10 mouse cellular contexts compared by ENCODE assay signal in the genomic region with DNA sequence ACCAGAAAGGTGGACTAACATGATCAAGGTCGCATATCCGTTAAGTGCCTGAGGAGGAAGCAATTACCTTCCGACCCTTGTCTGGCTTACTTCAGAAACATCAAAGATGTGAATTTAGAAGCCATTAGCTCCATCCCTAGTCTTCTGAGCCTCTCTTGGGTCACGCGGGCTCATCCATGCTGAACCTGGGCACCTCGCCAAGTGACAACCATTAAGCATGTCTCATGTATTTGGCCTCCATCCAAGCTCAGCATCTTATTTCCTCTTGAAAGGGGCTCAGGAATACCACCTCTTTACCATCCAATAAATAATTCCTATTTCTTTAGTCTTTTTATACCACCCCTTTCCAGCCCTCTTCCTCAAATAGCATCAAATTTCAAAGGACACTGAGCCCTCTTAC. TPM values are rescaled to one million over a fixed set of nuclear protein-coding genes. Genes with fewer than 3 reads are reported as not detected.
DNase-seq lines count a peak whose midpoint lies in the region; ATAC-seq and TF ChIP-seq lines count a peak whose summit lies in the region.
"Had no signal": no experiment of that assay in that cellular context is flagged by ENCODE, and none has a peak within 500 bp of the region (broad histone marks: within the 10 kb centered on the region; RNA-seq: fewer than 3 reads in every experiment).

No protein-coding gene starts in this region.

- no peaks in the 10 kb centered on the region for H3K27me3 ChIP-seq in kidney, adult 2 months (replicated peaks; ENCODE audit: control insufficient read depth, insufficient read depth, low read length)
- no peaks in the 10 kb centered on the region for H3K27me3 ChIP-seq in kidney, embryonic 15.5 days
- H3K27me3 ChIP-seq: embryonic facial prominence, embryonic 15.5 days had no signal

- no peak overlapping the region for H3K4me2 ChIP-seq in kidney, embryonic 15.5 days
- H3K4me2 ChIP-seq: embryonic facial prominence, embryonic 15.5 days had no signal

- H3K9ac ChIP-seq in kidney, embryonic 15.5 days = no peak overlapping the region
- H3K9ac ChIP-seq: embryonic facial prominence, embryonic 15.5 days; liver, embryonic 14.5 days had no signal

- TF ChIP-seq POLR2A in kidney, adult 2 months (IDR thresholded peaks at IDR 0.05; ENCODE audit: low read depth, low read length) = no peak

- H3K4me1 ChIP-seq in kidney, adult 2 months (ENCODE audit: control insufficient read depth, insufficient read depth, low read length) = peaks cover 5% of the 10 kb centered on the region; the same call in 1 of the 2 replicates
- H3K4me1 ChIP-seq in kidney, embryonic 15.5 days = peaks cover 22% of the 10 kb centered on the region

- no peaks in the 10 kb centered on the region for H3K9me3 ChIP-seq in kidney, embryonic 15.5 days (replicated peaks)
- H3K9me3 ChIP-seq: embryonic facial prominence, embryonic 15.5 days had no signal

- no peak for ATAC-seq in kidney, embryonic 15.5 days (replicated peaks; ENCODE audit: low FRiP score)

- TF ChIP-seq CTCF in kidney, adult 2 months (conservative IDR thresholded peaks at IDR 0.05; ENCODE audit: insufficient read depth, insufficient read length, low read depth, low read length) = no peak

- WGBS in kidney, adult 2 months = 13% methylated on average over 6 of the region's 6 CpGs
- 30% methylated on average over 6 of the region's 6 CpGs for WGBS in kidney, embryonic 15.5 days

- H3K4me3 ChIP-seq in kidney, adult 2 months (ENCODE audit: insufficient read depth, low read depth, low read length) = no peak overlapping the region
- H3K4me3 ChIP-seq in kidney, embryonic 15.5 days (replicated peaks) = no peak overlapping the region
- H3K4me3 ChIP-seq: embryonic facial prominence, embryonic 15.5 days had no signal

- DNase-seq in kidney, adult 2 months = peak; percentile 46
- DNase-seq in retina, postnatal 1 day = peak; percentile 83
- no peak for DNase-seq in retina, embryonic 14.5 days (ENCODE audit: low spot score)
- DNase-seq in adrenal gland, postnatal 10 days = peak; percentile 83
- DNase-seq in testis, postnatal 10 days (ENCODE audit: low spot score) = peak; percentile 61
- DNase-seq in heart, adult 11 months = no peak
- DNase-seq: right cerebral cortex, postnatal 25 days had no signal

- no peaks in the 10 kb centered on the region for H3K36me3 ChIP-seq in kidney, adult 2 months (ENCODE audit: control insufficient read depth, insufficient read depth, low read length)
- H3K36me3 ChIP-seq in kidney, embryonic 15.5 days = no peaks in the 10 kb centered on the region
- H3K36me3 ChIP-seq: embryonic facial prominence, embryonic 15.5 days had no signal

- H3K27ac ChIP-seq in kidney, adult 2 months (ENCODE audit: insufficient read depth, low read depth, low read length) = no peak overlapping the region
- H3K27ac ChIP-seq in kidney, embryonic 15.5 days = no peak overlapping the region
- H3K27ac ChIP-seq: embryonic facial prominence, embryonic 15.5 days; liver, embryonic 14.5 days had no signal

RNA-seq across cellular contexts. Expression of a gene that starts 3.4 kb away (rescaled TPM):
- polyA plus RNA-seq in kidney, adult 2 months (2012; rRNA removed) = 10.1 and 10.9 TPM in 2 replicates
- polyA plus RNA-seq in kidney, embryonic 15.5 days (2015; fragmentation: Nextera tagmentation; extraction: Ambion mirVana) = 8.1 and 9.0 TPM in 2 replicates
- total RNA-seq in adrenal gland, postnatal 10 days (2021) = 10 to 100 TPM; 18.6 to 20.2 TPM

RNA-seq across cellular contexts. Expression of a gene that starts 46.5 kb away (rescaled TPM):
- 17.5 and 19.9 TPM in 2 replicates for polyA plus RNA-seq in kidney, adult 2 months (2012; rRNA removed)
- 6.4 and 7.0 TPM in 2 replicates for polyA plus RNA-seq in kidney, embryonic 15.5 days (2015; fragmentation: Nextera tagmentation; extraction: Ambion mirVana)
- 10 to 100 TPM; 24.2 to 38.0 TPM for total RNA-seq in adrenal gland, postnatal 10 days (2021)

RNA-seq across cellular contexts. Expression of a gene that starts 46.6 kb away (rescaled TPM):
- polyA plus RNA-seq in kidney, adult 2 months (2012; rRNA removed) = 4.3 and 4.4 TPM in 2 replicates
- 15.4 and 16.0 TPM in 2 replicates for polyA plus RNA-seq in kidney, embryonic 15.5 days (2015; fragmentation: Nextera tagmentation; extraction: Ambion mirVana)
- 10 to 100 TPM in 1 of 2 experiments, 1 to 10 TPM in 1; 8.5 to 11.8 TPM for total RNA-seq in adrenal gland, postnatal 10 days (2021)

RNA-seq across cellular contexts. Expression of a gene that starts 57.8 kb away (rescaled TPM):
- polyA plus RNA-seq in kidney, adult 2 months (2012; rRNA removed) = 9.1 and 10.0 TPM in 2 replicates
- polyA plus RNA-seq in kidney, embryonic 15.5 days (2015; fragmentation: Nextera tagmentation; extraction: Ambion mirVana) = 11.2 and 12.2 TPM in 2 replicates
- 10 to 100 TPM; 23.5 to 30.9 TPM for total RNA-seq in adrenal gland, postnatal 10 days (2021)

Comparison
In these comparisons a context has a peak if more than half of its experiments do, and no peak if none do; other contexts are left out.
1. DNase-seq: peak in kidney, adult 2 months (single experiment), retina, postnatal 1 day (single experiment), adrenal gland, postnatal 10 days (single experiment) and testis, postnatal 10 days (single experiment); none in retina, embryonic 14.5 days (single experiment) and heart, adult 11 months (single experiment).